Mouse (Mus musculus) kidney, postnatal 0 days (tissue): Measurements from ENCODE around the gene Smco2. TPM values are rescaled to one million over a fixed set of nuclear protein-coding genes. Genes with fewer than 3 reads are reported as not detected.
A peak's percentile ranks its signal among the peaks of the same experiment; 100 is the strongest.

Source experiments
- ATAC-seq: fragments of 200-750 bp; cut with Nextera tagmentation; replicated peaks from 2 replicates; pipeline ENCODE4 v1.8.0; 2017; ENCODE audit warnings: low read depth, moderate number of reproducible peaks, moderate TSS enrichment, moderate library complexity; ENCODE audit not compliant: low FRiP score
- DNase-seq: peaks from one replicate; pipeline ENCODE4 v3.0.0-alpha.2; 2016; ENCODE audit warnings: low spot score
- H3K27ac ChIP-seq: fragments of 300-500 bp; sonication (generic); 2 replicates; pipeline ENCODE4 v1.5.1; 2014; ENCODE audit warnings: mild to moderate bottlenecking
- H3K27me3 ChIP-seq: fragments of 300-500 bp; sonication (generic); 2 replicates; pipeline ENCODE4 v1.6.1; 2014; ENCODE audit warnings: low read length, mixed read lengths; ENCODE audit not compliant: insufficient read depth
- H3K36me3 ChIP-seq: fragments of 300-500 bp; sonication (generic); 2 replicates; pipeline ENCODE4 v1.6.1; 2014; ENCODE audit warnings: low read length, mixed read lengths; ENCODE audit not compliant: insufficient read depth
- H3K4me1 ChIP-seq: fragments of 300-500 bp; sonication (generic); replicated peaks from 2 replicates; pipeline ENCODE4 v1.6.1; 2014; ENCODE audit warnings: antibody characterized with exemption, low read length, mixed read lengths; ENCODE audit not compliant: insufficient read depth
- H3K4me2 ChIP-seq: fragments of 300-500 bp; sonication (generic); 2 replicates; pipeline ENCODE4 v1.6.1; 2014; ENCODE audit warnings: mild to moderate bottlenecking, low read length, moderate library complexity, mixed read lengths
- H3K4me3 ChIP-seq: fragments of 300-500 bp; sonication (generic); replicated peaks from 2 replicates; pipeline ENCODE4 v1.5.1; 2014; ENCODE audit warnings: low read depth, low read length
- H3K9ac ChIP-seq: fragments of 300-500 bp; sonication (generic); 2 replicates; pipeline ENCODE4 v1.6.1; 2014; ENCODE audit warnings: low read depth, low read length
- H3K9me3 ChIP-seq: fragments of 300-500 bp; sonication (generic); replicated peaks from 2 replicates; pipeline ENCODE4 v1.6.1; 2016; ENCODE audit warnings: low read length, inconsistent platforms, mixed read lengths
- CTCF ChIP-seq: IDR thresholded peaks from 2 replicates; pipeline ENCODE4 v1.5.1; 2016; ENCODE audit warnings: antibody characterized with exemption, low read depth, mild to moderate bottlenecking, moderate library complexity
- WGBS: fragments of 180-500 bp; shearing (Covaris S2); extraction: QIAGEN DNeasy Blood & Tissue Kit; methylation state at CpG from one replicate; pipeline ENCODE4 v1.1.7; 2014; 5-methylcytosine and 5-hydroxymethylcytosine counted together
- polyA plus RNA-seq: library from polyadenylated mRNA; unstranded; fragments of >200 nt; fragmentation: Nextera tagmentation; extraction: Ambion mirVana; gene quantifications from 2 replicates; pipeline ENCODE4 v1.2.1, GENCODE M21; 2015

Smco2 gene
- polyA plus RNA-seq, 1 experiment from 2014 or later, result not detected

DNA sequence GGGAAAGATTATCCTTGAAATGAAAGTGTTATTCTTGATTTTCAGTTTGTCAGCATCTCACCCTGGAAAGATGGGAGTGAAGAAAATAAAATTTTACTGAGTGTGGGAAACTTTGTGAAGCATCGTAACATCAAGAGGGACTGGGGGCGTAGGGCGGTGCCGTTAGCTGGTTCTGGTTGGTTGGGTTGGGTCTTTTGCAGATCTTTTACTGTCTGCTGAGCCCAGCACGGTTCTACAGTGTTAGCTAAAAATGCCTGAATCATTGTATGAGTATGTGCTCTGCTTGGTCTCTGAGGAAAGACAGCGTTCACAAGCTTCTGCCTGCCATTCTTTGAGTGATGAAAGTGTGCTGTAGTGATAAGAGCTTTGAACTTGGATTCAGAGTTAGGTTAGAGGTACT is 24.5 kb downstream of the Smco2 start:
- H3K4me3 ChIP-seq, result no peak overlapping the region
- no peak overlapping the region for H3K27ac ChIP-seq
- H3K27me3 ChIP-seq, result no peaks in the 10 kb centered on the region
- no peak overlapping the region for H3K9ac ChIP-seq
- no peaks in the 10 kb centered on the region for H3K36me3 ChIP-seq
- no peak for TF ChIP-seq CTCF
- H3K9me3 ChIP-seq, result no peaks in the 10 kb centered on the region
- H3K4me2 ChIP-seq, result no peak overlapping the region
- DNase-seq (no peak), ATAC-seq (no peak)
- no peaks in the 10 kb centered on the region for H3K4me1 ChIP-seq
- 50% methylated on average over 6 of the region's 6 CpGs for WGBS

DNA sequence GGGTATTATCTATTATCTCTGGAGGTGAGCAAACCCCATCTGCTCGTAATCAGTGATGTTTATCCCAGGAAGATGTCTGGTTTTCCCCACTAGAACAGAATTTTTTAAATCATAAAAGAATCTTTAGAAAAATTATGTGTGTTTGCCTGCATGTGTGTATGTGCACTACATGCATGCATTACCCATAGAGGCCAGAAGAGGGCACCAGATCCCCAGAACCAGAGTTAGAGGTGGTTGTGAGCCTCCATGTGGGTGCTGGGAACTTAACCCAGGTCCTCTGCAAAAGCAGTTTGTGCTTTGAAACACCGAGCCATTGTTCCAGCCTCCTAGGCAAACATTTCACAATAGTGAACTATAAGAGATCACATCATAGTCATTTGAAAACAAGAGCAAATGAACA is 26.9 kb downstream of the Smco2 start:
- H3K4me3 ChIP-seq, result no peak overlapping the region
- DNase-seq, result no peak
- H3K27ac ChIP-seq, result no peak overlapping the region
- no peaks in the 10 kb centered on the region for H3K9me3 ChIP-seq
- H3K4me2 ChIP-seq, result no peak overlapping the region
- no peaks in the 10 kb centered on the region for H3K4me1 ChIP-seq
- no peak for ATAC-seq
- peak; percentile 39 for TF ChIP-seq CTCF
- H3K27me3 ChIP-seq, result no peaks in the 10 kb centered on the region
- 94% methylated on average over 2 of the region's 2 CpGs for WGBS
- no peak overlapping the region for H3K9ac ChIP-seq
- H3K36me3 ChIP-seq, result no peaks in the 10 kb centered on the region

DNA sequence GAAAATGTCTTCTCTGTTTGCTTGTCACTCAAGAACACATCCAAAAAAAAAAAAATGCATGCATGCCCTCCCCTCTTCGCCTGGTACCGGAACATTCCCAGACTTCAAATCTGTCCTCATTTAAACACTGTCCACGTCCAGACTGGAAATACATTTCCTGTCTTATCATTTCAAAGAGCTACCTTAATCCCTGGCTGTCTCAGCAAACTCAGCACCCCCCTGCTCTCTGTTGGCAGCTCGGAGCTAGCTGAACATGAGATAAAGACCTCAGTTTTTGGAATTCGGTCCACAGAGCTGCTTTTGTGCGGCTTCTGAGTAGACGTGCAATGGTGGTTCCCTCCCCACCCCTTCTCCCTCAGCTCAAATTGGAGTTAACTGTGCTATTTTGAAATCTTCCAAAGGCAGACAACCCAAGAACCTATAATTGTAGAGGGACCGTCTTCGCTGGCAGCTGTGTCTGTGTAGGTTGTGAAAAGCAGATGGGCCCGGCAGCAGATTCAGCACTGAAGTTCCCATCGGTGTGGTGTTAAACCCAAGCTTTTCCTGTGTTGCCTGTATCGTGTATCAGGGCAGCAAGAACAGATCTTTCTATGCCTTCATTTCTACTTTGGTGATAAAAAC is 27.6 kb downstream of the Smco2 start:
- Histone ChIP-seq H3K9ac (no peak overlapping the region), H3K27me3 (no peaks in the 10 kb centered on the region), H3K4me1 (no peaks in the 10 kb centered on the region), H3K4me2 (no peak overlapping the region), H3K36me3 (no peaks in the 10 kb centered on the region), H3K9me3 (no peaks in the 10 kb centered on the region), H3K4me3 (no peak overlapping the region), H3K27ac (no peak overlapping the region)
- DNase-seq (no peak), ATAC-seq (no peak)
- WGBS, result 90% methylated on average over 12 of the region's 12 CpGs
- TF ChIP-seq CTCF, result no peak

DNA sequence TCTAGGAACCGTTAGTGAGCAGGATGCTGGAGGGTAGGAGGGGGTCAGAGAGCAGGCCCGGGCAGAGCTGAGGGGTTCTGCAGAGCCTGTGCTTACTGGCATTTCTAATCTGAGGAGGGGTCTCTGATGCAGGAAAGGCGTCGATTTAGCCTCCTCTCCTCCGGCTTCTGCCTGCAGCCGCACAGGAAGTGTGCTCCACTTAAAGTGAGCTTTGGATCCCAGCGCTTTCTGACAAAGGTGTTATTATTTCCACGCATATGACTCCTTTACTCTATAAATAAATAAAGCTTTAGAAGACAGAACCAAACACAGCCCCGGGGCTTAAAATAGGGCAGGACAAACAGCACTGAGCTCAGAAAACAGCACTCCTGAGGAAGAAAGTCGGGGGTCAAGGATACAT is 29.0 kb downstream of the Smco2 start:
- Histone ChIP-seq H3K9me3 (no peaks in the 10 kb centered on the region), H3K4me1 (no peaks in the 10 kb centered on the region), H3K9ac (no peak overlapping the region), H3K27ac (no peak overlapping the region), H3K4me2 (no peak overlapping the region), H3K4me3 (no peak overlapping the region), H3K27me3 (no peaks in the 10 kb centered on the region), H3K36me3 (no peaks in the 10 kb centered on the region)
- DNase-seq (no peak), ATAC-seq (no peak)
- 46% methylated on average over 10 of the region's 10 CpGs for WGBS
- no peak for TF ChIP-seq CTCF

DNA sequence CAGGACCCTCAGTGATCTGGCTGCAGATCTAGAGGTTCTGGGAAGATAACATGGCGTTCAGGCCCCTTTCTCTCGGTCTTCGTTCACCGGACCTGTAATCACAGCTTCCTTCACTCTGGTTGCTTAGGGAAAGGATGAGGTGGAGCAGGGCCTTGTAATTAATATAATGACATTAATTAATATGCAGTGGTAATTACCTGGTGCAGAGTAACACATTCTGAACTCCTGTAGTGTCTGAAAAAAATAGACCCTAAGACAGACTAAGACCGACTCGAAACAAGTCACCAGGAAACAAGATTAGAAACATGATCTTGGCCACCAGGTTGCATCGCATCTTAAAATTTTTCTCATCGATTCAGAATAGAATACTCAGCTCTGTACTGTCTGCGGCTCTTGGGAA is 30.0 kb downstream of the Smco2 start:
- H3K4me2 ChIP-seq, result no peak overlapping the region
- WGBS, result 84% methylated on average over 9 of the region's 9 CpGs

DNA sequence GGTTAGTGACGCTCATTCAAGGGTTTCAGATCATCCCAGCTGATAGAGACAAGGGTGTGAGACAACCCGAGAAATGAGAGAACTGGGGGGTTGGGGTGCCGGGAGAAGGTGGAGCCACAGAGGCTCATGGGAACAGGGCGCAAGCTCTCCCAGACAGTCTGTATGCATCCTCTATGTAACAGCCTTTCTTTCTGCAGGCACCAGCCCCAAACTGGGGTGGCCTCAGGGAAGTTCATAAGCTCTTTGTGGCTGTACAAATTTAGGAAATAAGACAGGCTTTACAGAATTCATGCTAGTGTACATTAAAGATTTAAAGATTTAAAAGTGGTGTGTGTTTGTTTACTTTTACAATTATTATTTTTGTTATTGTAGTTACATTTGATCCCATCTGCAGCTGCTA is 30.4 kb downstream of the Smco2 start:
- H3K36me3 ChIP-seq, result no peaks in the 10 kb centered on the region
- TF ChIP-seq CTCF, result no peak
- H3K4me1 ChIP-seq, result no peaks in the 10 kb centered on the region; the same call in 1 of the 2 replicates
- no peaks in the 10 kb centered on the region for H3K9me3 ChIP-seq
- no peak for DNase-seq
- 79% methylated on average over 4 of the region's 4 CpGs for whole genome bisulfite sequencing
- H3K4me3 ChIP-seq, result no peak overlapping the region
- H3K27ac ChIP-seq, result no peak overlapping the region
- ATAC-seq, result no peak
- no peak overlapping the region for H3K4me2 ChIP-seq
- H3K9ac ChIP-seq, result no peak overlapping the region
- H3K27me3 ChIP-seq, result no peaks in the 10 kb centered on the region

More for the DNA sequence above, 30.0 kb downstream of the Smco2 start:
- H3K9me3 ChIP-seq, result no peaks in the 10 kb centered on the region
- H3K27me3 ChIP-seq, result no peaks in the 10 kb centered on the region
- H3K4me1 ChIP-seq, result no peaks in the 10 kb centered on the region; the same call in 1 of the 2 replicates
- H3K4me3 ChIP-seq, result no peak overlapping the region
- DNase-seq (no peak), ATAC-seq (no peak)
- H3K27ac ChIP-seq, result no peak overlapping the region
- TF ChIP-seq CTCF, result no peak
- no peak overlapping the region for H3K9ac ChIP-seq
- H3K36me3 ChIP-seq, result no peaks in the 10 kb centered on the region
